Mouse (Mus musculus) spleen, embryonic (tissue): Measurements from ENCODE around the gene Tshr.
"Not testable (repeated sequence)": the region's sequence is repeated elsewhere in the genome, so short reads cannot be mapped to it uniquely, and the experiment has no call there.

Experiments
- CTCF ChIA-PET: fragments of 350-600 bp; sonication (Branson Sonifier 250); formaldehyde crosslinking; loops from one replicate; lab custom pipeline; 2022; lab: Charles Lee

Gene Tshr

GRCm38 (mm10) chr12:91500475-91500874 is 116.1 kb downstream of the Tshr start:
- CTCF ChIA-PET, result no interaction called here

GRCm38 (mm10) chr12:91511766-91512165 is 127.4 kb downstream of the Tshr start:
- CTCF ChIA-PET, result no interaction called here

GRCm38 (mm10) chr12:91513980-91514379 is 129.6 kb downstream of the Tshr start:
- CTCF ChIA-PET, result no interaction called here

- CTCF ChIA-PET, result no interaction called here
Observed at GRCm38 (mm10) chr12:91517808-91518207, 133.4 kb downstream of the Tshr start.

- CTCF ChIA-PET, result no interaction called here
Observed at GRCm38 (mm10) chr12:91523626-91524025, 139.3 kb downstream of the Tshr start.

GRCm38 (mm10) chr12:91534514-91534913 is 150.2 kb downstream of the Tshr start:
- CTCF ChIA-PET, result no interaction called here

GRCm38 (mm10) chr12:91540202-91540601 is 155.8 kb downstream of the Tshr start:
- CTCF ChIA-PET, result no interaction called here

- CTCF ChIA-PET, result no interaction called here
Observed at GRCm38 (mm10) chr12:91549471-91549870, 165.1 kb downstream of the Tshr start.

GRCm38 (mm10) chr12:91551773-91552526 is 167.6 kb downstream of the Tshr start:
- CTCF ChIA-PET, result no interaction called here

- CTCF ChIA-PET, result not testable (repeated sequence)
Observed at GRCm38 (mm10) chr12:91557358-91558005, 173.1 kb downstream of the Tshr start.

GRCm38 (mm10) chr12:91558152-91558551 is 173.8 kb downstream of the Tshr start:
- CTCF ChIA-PET, result not testable (repeated sequence)

- CTCF ChIA-PET, result no interaction called here
Observed at GRCm38 (mm10) chr12:91567145-91567544, 182.8 kb downstream of the Tshr start.

GRCm38 (mm10) chr12:91569255-91569654 is 184.9 kb downstream of the Tshr start:
- CTCF ChIA-PET, result no interaction called here

GRCm38 (mm10) chr12:91571708-91572107 is 187.3 kb downstream of the Tshr start:
- CTCF ChIA-PET, result no interaction called here

GRCm38 (mm10) chr12:91579665-91580064 is 195.3 kb downstream of the Tshr start:
- CTCF ChIA-PET, result interaction anchor here (0.9 kb wide), 1 partner anchor 8 kb away, joined by 3 read pairs; no protein-coding TSS in a partner anchor

GRCm38 (mm10) chr12:91581204-91582070 is 197.1 kb downstream of the Tshr start:
- CTCF ChIA-PET, result no interaction called here

- CTCF ChIA-PET, result no interaction called here
Observed at GRCm38 (mm10) chr12:91582362-91583002, 198.1 kb downstream of the Tshr start.

GRCm38 (mm10) chr12:91583409-91583808 is 199.0 kb downstream of the Tshr start:
- CTCF ChIA-PET, result no interaction called here

GRCm38 (mm10) chr12:91585206-91585605 is 200.8 kb downstream of the Tshr start:
- CTCF ChIA-PET, result no interaction called here

GRCm38 (mm10) chr12:91585815-91586214 is 201.5 kb downstream of the Tshr start:
- CTCF ChIA-PET, result interaction anchor here (0.7 kb wide), 1 partner anchor 194 kb away, joined by 3 read pairs; no protein-coding TSS in a partner anchor

- CTCF ChIA-PET, result no interaction called here
Observed at GRCm38 (mm10) chr12:91587077-91587476, 202.7 kb downstream of the Tshr start.
